8 mouse cellular contexts compared by ENCODE assay signal in the genomic region with DNA sequence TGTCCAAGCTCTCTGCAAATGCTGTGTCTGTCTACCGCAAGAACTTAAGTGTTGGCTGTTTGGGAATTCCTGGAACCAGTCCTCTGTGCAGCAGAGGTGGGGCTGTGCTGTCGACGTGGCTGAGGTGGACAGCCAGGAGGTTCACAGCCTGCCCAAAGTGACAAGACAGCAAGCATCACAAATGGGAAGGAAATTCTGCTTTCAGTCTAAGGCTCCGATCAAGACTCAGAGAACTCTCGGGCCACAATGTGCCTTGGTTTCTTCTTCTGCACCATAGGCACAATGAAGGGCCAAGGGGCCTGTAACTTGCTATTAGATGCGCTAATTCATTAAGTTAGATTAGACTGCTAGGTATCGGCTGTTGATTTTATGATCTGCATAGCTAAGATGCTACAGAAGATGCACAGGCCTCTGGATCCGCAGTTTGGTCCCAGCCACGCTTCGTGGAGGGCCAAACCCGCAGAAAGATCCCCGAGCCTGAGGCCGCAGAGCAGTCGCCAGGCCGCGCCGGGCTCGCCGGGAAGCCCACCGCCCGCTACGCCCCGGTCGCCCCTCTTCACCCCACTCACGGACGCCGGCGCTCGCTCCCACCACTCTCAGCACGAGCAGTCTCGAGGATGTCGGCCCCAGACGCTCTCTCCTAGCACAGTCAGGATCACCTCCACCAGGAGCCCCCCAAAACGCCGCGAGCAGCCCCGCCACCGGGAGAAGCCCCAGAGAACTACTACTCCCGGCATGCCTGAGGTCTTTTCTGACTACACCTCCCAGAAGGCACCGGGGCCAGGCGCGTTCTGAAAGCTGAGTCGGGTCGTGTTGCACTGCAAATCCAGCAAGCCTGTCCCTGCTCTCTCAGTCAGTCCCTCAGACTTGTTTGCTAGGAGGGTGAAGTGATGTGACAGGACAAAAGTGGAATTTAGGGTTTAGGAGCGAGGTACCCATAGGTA. TPM values are rescaled to one million over a fixed set of nuclear protein-coding genes. Genes with fewer than 3 reads are reported as not detected.
DNase-seq lines count a peak whose midpoint lies in the region; ATAC-seq lines count a peak whose summit lies in the region.

A gene (minus strand): TSS at position 715 of the 944 bp plus-strand sequence.

- H3K27ac ChIP-seq in hindbrain, embryonic 15.5 days (replicated peaks), result peak within 1 kb of the TSS; percentile 79

- H3K9ac ChIP-seq in hindbrain, embryonic 15.5 days, result peak within 1 kb of the TSS; percentile 79

- peak within 1 kb of the TSS; percentile 72 for H3K4me3 ChIP-seq in hindbrain, embryonic 15.5 days

- under 1% methylated on average over 45 of the region's 45 CpGs for WGBS in hindbrain, embryonic 15.5 days

- peaks cover 10% of the 10 kb centered on the region for H3K4me1 ChIP-seq in hindbrain, embryonic 15.5 days (replicated peaks)

- peak within 1 kb of the TSS; percentile 73 for H3K4me2 ChIP-seq in hindbrain, embryonic 15.5 days

- no peaks in the 10 kb centered on the region for H3K27me3 ChIP-seq in hindbrain, embryonic 15.5 days

- peak; percentile 97 for ATAC-seq in hindbrain, embryonic 15.5 days (ENCODE audit: low FRiP score, low read depth)

- H3K36me3 ChIP-seq in hindbrain, embryonic 15.5 days, result peaks cover 33% of the 10 kb centered on the region

- DNase-seq in T-cell, adult 2 months (ENCODE audit: low spot score), result peak; percentile 81
- peak; percentile 89 to 92 for DNase-seq in cerebellum, postnatal 14 days
- DNase-seq in frontal cortex, postnatal 36 days (ENCODE audit: low spot score in 2 of 2), result peak; percentile 86 to 90
- DNase-seq in left cerebral cortex, adult 11 months (ENCODE audit: low spot score), result peak; percentile 77
- peak; percentile 91 for DNase-seq in lung, postnatal 36 days
- DNase-seq in retina, postnatal 1 day, result peak; percentile 92
- peak; percentile 89 for DNase-seq in thymus, postnatal 4 days

- H3K9me3 ChIP-seq in hindbrain, embryonic 15.5 days, result no peaks in the 10 kb centered on the region

RNA-seq across cellular contexts. Expression of the gene that starts here (rescaled TPM):
- 52.6 and 54.8 TPM in 2 replicates for polyA plus RNA-seq in hindbrain, embryonic 15.5 days (2015; fragmentation: Nextera tagmentation; extraction: Ambion mirVana)

Comparison
In these comparisons a context has a peak if more than half of its experiments do, and no peak if none do; other contexts are left out.
1. Peak in every context shown above with its lines: DNase-seq, ATAC-seq, H3K4me3 ChIP-seq and H3K27ac ChIP-seq.